Mouse (Mus musculus) liver, embryonic 14.5 days (tissue): ENCODE measurements around the gene Bcl7c.

Source experiments
- CTCF ChIP-seq: IDR thresholded peaks from 2 replicates; pipeline ENCODE4 v1.5.1; 2016; ENCODE audit warnings: antibody characterized with exemption, low read depth, control low read depth
- EP300 ChIP-seq: IDR thresholded peaks from 2 replicates; pipeline ENCODE4 v1.6.1; 2016; ENCODE audit warnings: antibody characterized with exemption, low read depth

- TF ChIP-seq EP300 (no peak), CTCF (no peak)
These were observed 57.1 kb downstream of the Bcl7c start for GRCm38 (mm10) chr7:127651624-127652023.
